Mouse (Mus musculus) cerebellum, adult 2 months (tissue): ENCODE measurements around the gene Tspan9.

ENCODE experiments used
- CTCF ChIP-seq: fragments of 200-500 bp; IDR thresholded peaks from 2 replicates; pipeline ENCODE4 v1.5.1; 2011; ENCODE audit warnings: low read depth, mild to moderate bottlenecking, control low read depth, low read length, moderate library complexity, borderline replicate concordance; ENCODE audit not compliant: insufficient read depth
- POLR2A ChIP-seq: fragments of 200-500 bp; IDR thresholded peaks from 2 replicates; pipeline ENCODE4 v1.6.1; 2011; ENCODE audit warnings: low read length, control low read depth, borderline replicate concordance; ENCODE audit not compliant: insufficient read depth

DNA sequence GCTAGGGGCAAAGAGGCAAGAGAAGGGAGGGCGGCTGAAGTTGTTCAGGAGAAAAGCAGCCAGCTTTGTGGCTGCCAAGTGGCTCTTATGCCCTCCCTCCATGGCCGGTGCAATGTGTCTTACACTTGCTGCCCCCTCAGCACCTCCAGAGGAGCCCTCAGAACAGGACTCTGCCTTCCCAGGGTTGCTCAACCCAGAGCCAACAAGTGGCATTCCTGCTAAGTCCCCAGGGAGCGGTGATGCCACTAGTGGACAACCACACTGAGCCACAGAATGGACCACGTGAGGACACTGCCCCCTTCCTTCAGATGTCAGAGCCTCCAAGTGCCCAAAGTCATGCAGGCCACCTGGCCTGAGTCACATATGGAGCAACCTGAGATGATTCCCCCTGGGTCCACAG is 190.3 kb downstream of the Tspan9 start:
- no peak for TF ChIP-seq POLR2A
- no peak for TF ChIP-seq CTCF
